Mouse (Mus musculus) bone marrow macrophage, adult 2 months (primary cell): Measurements from ENCODE around the gene Alox12e.

Source experiments
- CTCF ChIP-seq: IDR thresholded peaks from 2 replicates; pipeline ENCODE4 v1.5.1; 2012; ENCODE audit warnings: low read depth, mild to moderate bottlenecking, low read length, moderate library complexity
- POLR2A ChIP-seq: IDR thresholded peaks from 2 replicates; pipeline ENCODE4 v1.6.1; 2012; ENCODE audit warnings: mild to moderate bottlenecking, low read depth, low read length, borderline replicate concordance

- TF ChIP-seq CTCF, result no peak
- no peak for TF ChIP-seq POLR2A
Measured at GRCm38 (mm10) chr11:70289236-70289635, 33.2 kb downstream of the Alox12e start.
